Mouse (Mus musculus): ENCODE results near the gene Thsd4.

Gene Thsd4

GRCm38 (mm10) chr9:60373161-60373737, 148.6 kb downstream of the Thsd4 start:
- no peak for DNase-seq

DNA sequence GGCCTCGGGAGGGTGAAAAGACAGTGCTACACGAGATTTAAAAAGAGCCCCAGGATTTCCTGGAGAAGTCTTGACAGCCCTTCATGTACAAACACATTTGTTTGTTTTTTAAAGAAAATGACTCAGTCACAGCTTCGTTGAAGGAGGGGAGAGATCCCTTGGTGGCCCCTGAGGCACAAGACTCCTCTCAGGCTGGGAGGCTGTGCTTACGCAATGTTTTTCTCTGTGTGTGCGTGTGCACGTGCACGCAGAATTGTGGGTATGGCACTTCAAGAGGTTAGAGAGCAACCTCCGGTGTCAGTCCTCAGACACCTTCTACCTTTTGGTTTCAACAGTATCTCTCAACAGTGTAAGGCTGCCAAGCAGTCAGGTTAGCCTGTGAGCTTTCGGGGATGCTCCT, 153.3 kb downstream of the Thsd4 start:
- DNase-seq = no peak

- no peak for DNase-seq
Observed at GRCm38 (mm10) chr9:60367617-60368305, 154.1 kb downstream of the Thsd4 start.

GRCm38 (mm10) chr9:60364166-60364781, 157.6 kb downstream of the Thsd4 start:
- no peak for DNase-seq

DNA sequence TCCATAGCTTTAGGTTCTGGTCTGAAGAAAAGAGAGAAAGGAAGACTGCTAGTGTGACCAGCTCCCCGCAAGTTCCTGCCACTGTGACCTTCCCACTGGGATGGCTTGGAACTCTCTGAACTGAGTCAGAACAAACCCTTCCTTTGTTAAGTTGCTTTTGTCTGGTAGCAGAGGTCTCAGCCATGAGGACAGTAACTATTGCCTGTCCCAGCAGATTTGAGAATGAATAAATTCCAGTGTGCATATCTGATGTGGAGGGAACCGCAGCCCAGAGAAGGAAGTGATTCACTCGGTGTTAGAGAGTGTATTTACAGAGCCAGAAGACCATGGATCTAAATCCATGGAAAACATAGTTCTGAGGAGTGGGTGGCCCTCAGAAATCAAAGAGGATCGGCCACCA, 169.5 kb downstream of the Thsd4 start:
- DNase-seq = no peak

DNA sequence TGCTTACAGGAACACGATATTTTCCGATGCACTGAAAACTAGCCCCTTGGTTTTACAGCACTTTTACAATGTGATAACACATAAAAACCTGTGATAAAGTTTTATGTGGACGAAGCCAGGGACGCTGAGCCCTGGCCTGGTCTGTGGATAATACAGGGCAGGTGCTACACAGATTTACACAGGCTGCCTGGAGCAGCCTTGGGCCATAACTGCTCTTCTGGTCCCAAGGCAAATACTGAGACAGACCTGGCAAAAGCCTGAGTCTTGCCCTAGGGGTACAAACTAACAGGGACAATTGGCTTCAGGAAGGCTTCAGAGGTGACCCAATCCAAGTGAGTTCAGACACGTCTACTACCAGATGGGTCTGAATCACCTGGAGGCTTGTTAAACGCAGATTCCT, 170.7 kb downstream of the Thsd4 start:
- no peak for DNase-seq

DNA sequence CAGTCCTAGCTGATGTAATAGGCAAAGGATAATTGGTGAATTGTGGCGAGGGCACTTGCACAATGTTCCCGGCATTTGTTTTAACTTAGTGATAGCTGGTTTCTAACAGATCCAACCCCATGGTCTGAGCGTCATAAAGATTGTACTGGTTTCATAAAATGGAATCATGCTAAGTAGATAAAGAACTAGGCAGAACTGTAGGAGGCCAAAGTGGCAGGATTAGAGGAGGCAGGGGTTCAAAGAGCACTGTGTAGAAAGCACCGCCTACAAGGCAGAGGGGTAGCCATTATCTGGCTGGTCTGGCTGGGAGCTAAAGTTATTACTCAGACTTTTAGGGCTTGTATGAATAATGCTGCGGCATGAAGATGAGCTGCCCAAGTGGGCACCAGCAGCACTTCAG, 185.7 kb downstream of the Thsd4 start:
- no peak for DNase-seq

DNA sequence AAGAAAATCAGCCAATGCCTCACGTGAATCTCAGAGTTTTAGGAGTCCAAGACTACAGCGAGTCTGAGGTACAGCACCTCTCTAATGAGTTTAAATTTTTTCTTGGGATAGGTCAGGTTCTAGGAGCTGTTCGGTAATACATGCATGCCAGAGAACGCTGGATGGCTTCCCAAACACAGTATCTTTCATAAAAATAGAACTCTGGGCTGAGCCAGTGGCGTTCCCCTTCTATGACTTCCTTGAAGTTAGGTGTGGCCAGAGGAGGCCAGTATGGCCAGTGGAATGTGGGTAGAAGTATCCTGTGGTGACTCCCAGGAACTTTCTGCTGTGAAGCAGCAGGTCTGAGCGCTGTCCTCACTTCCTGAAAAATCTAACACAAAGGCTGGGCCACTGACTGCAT, 186.4 kb downstream of the Thsd4 start:
- no peak for DNase-seq

GRCm38 (mm10) chr9:60329911-60330310, 191.9 kb downstream of the Thsd4 start:
- no peak for DNase-seq

- DNase-seq = no peak
Observed at GRCm38 (mm10) chr9:60324716-60325115, 197.1 kb downstream of the Thsd4 start.

- no peak for DNase-seq
Observed at GRCm38 (mm10) chr9:60323435-60323834, 198.4 kb downstream of the Thsd4 start.

DNA sequence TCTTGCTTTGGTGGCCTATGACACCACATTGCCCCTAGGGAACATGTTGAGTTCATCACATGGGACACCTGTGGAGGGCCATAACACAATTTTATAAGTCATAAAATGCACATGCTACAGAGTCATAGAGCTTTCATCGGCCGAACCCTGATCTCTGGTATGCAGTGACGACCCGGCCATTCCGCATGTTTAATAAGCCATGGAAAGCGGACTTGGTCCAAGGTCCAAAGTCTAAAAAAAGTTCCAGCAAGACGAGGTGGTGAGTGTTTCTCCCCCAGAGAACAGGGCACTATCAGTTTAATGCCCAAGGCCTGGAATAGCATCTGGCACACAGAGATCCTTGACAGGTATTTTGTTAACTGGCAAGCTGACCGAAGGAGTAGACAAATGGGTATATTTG, 204.6 kb downstream of the Thsd4 start:
- DNase-seq = no peak

- DNase-seq = peak; percentile 55 to 61
Observed at GRCm38 (mm10) chr9:60316510-60316909, 205.3 kb downstream of the Thsd4 start.

DNA sequence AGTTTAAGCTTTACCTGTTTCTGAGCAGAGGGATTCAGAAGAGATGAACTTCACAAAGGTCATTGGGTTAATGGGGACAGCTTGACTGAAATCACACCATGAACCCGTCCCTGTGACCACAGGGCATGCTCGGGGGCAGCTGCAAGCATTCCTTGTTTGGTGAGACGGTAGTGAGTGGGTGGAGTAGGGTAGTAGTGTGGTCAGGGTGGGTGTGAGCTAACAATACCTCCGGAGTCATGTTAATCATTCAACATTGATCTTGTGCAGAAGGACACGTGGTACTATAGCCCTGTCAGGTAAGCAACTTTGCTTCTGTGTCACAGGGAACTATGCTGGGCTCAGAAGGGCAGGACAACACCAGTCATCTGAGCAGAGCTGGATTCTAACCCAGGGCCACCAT, 206.3 kb downstream of the Thsd4 start:
- no peak for DNase-seq

GRCm38 (mm10) chr9:60313661-60314060, 208.2 kb downstream of the Thsd4 start:
- no peak for DNase-seq

DNA sequence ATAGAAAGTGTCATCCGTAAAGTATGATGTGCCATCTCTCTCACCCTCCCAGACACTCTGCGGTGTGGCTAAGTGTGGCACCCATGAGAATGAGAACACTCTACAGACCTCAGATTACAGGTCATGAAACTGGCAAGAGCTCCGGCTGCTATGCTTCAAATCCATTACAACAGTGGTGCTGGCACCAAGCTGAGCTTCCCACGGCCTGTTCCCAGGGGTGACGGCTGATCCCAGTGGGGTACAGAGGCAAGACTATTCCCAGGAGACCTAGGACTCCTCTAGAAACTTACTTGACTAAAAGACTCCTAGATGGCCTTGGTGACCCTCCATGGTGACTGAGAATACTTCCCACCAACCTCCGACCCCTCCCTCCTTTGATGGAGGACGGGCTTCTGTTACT, 209.2 kb downstream of the Thsd4 start:
- no peak for DNase-seq

DNA sequence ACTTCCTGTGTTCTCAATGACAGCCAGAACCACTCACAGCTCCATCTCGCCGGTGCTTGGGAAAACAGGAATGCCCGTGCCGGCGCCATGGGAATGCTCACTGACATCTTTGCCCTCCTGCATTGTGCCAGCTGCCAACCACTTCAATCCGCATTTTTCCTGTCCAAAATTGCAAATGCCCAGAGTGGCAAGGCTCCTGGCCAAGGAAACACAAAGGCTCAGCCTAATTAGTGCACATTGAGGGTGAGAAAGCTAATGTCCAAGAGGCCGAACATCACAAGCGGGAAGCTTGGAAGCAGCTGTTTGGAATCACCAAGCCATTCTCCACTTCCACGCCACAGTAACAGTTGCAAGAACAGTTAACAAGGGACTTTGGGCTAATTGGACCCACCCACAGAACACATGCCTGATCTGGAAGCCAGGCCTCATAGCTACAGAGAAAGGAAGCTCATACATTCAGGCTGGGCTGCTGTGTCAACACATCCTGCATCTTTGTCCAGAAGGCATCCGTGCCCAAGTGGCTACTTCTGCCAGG, 210.2 kb downstream of the Thsd4 start:
- DNase-seq = peak in 1 of 2 experiments; percentile 33

- DNase-seq = no peak
Observed at GRCm38 (mm10) chr9:60310741-60311317, 211.0 kb downstream of the Thsd4 start.

GRCm38 (mm10) chr9:60309786-60310711, 211.8 kb downstream of the Thsd4 start:
- DNase-seq = peak; percentile 91 to 92

DNA sequence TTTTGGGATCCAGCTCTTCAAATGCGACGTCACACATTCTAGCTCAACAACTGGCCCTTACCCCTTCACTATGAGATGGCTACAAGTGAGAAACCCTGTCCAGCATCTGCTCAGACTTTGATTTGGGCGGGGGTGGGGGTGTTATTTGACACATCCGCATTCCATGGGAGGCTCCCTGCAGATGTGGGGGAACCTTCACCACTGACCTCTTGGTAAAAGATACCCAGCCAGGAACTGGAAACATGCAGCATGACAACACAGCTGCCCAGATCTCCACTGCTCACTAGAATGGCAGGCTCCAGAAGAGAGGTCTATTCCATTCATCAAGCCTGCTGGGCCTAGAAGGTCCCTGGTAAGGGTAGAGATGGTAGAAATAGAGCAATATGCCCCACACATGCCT, 213.7 kb downstream of the Thsd4 start:
- no peak for DNase-seq

DNA sequence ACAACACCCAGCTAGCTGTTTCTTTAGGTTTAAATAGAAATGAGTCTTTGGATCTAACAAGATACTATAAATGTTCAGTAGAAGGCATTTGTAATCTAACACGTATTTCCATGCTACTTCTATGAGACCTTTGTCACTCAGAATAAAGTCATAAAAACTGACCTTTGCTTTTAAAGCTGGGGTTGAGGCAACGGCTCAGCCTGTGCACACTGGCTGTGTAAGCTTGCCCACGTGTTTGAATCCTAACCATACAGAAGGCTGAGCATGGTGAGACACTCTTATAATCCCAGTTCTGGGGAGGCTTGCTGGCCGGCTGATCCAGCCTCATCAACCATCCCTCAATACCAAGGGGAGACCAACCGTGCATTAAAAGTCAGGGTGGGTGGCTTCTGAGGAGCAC, 214.4 kb downstream of the Thsd4 start:
- DNase-seq = no peak

DNA sequence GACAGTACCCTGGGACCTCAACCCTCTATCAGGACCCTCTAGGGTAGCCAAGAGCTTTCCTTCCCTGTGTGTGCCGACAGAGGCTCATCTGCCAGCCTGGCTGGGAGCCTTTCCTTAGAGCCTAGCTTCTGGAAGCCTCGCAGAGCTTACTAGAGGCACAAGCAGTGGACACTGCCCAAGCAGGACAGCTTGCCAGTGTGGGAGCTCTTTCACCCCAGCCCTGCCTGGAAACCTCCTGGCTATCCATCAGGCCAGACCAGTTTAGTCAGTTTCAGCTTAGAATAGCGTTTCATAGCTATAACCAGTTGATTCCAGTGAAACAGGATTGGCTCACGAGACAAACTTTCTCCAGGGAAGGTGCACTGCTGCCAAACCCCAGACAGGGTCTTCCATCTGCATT, 215.6 kb downstream of the Thsd4 start:
- peak; percentile 78 to 80 for DNase-seq
